Mouse (Mus musculus) mouse trophoblast stem cell (cell line): Measurements from ENCODE around the gene Eef1akmt1.

Experiments
- in situ Hi-C, 2 experiments: fragments of 300-500 bp; cut with MseI, MboI; formaldehyde crosslinking; loops; 2 replicates in 1 of 2; 3 replicates in 1 of 2; pipeline ENCODE4 v1.15.1; 2025

Eef1akmt1 gene

DNA sequence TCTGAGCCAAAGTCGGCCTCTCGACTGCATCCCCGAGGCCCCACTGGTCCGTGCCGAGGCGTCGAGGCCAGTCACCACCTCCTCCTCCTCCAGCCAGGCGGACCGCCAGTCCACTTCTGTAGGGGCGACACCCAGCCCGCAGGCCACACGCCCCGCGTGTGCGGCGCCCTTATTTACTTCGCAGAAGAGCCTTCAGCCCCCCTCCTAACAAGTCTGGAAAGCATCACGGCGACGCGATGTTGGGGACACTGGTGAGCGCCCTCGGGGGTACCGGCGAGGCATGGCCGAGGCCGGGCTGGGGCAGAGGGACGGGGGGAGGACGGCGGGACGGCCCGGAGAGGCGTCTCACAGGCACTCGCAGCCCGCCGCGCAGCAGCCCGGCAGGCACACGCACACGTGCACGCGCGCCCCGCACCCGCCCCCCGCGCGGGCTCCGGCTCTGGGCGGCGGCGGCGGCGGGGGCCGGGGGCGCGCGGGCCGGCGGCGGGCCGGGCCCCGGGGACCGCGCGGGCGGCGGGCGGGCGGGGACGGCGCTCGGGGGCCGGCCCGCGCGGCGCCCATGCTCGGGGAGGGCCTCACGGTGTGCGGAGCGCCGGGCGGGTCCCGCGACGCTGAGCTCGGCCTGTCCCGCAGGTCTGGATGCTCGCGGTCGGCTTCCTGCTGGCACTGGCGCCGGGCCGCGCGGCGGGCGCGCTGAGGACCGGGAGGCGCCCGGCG, 46.6 kb downstream of the Eef1akmt1 start, which contains the start of gene Il17d:
TSS of gene Il17d (plus strand) at position 107 of the 717 bp plus-strand sequence.
- in situ Hi-C loops = no loop called here

DNA sequence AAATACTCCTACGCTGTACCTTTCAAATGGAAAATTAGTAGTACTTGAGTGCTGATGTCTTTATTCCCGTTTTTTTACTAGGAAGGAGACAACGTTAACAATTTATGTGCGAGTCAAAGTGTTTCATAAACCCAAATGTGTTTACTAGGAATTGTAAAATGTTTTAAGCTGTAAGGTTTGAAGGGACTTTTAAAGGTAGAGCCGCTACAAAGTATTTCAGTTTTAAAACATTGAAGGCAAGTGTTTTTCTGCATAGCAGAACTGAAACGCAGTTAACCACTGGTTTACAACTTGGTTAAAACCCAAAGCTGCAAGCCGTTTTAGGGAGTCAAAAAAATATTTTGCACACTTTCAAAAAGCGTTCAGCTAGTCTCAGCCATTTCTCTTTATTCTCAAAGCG, 47.6 kb downstream of the Eef1akmt1 start:
- in situ Hi-C loops = no loop called here

DNA sequence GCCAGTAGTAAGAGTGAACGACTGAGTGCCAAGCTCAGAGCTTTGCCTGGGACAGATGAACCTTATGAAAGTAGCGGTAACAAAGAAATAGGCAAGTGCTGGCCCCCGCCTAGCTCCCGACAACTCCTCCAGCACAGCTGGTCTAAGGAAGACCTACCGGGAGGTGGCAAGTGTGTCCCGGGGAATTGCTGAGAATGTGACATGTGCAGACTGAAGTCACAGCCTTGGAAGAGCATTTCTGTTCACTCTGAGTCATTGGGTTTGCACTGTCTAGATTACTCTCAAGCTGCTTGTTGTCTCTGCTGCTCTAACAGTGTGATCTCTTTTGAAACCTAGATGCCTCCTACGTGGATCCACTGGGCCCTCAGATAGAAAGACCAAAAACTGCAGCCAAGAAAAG, 54.4 kb downstream of the Eef1akmt1 start:
- in situ Hi-C loops = no loop called here

DNA sequence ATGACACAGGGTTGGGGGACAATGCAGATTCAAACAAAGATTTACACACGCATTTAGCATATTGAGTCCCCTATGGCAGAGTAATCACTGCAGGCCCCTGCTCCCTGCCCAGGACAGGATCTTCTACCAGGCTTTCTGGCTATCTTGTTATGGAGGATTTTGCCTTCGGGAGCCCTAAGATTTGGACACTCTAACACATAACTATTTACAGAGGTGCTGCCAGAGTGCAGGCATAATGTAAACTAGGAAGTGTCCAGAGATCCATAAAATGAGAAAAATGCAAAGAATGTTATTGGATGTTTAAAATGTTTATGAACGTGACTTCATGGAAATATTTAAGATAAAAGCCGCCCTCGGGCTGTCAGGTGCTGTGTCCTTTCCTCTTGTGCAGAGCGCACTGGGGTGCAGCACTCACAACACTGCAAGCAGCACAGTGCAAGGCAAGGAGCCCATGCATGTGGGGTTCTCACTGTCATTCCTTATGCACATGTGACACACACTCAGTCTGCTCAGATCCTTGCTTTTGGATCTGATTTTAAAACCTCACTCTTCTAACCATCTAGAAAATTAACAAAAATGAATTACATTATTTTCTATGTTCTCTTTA, 56.2 kb downstream of the Eef1akmt1 start:
- in situ Hi-C loops = no loop called here

DNA sequence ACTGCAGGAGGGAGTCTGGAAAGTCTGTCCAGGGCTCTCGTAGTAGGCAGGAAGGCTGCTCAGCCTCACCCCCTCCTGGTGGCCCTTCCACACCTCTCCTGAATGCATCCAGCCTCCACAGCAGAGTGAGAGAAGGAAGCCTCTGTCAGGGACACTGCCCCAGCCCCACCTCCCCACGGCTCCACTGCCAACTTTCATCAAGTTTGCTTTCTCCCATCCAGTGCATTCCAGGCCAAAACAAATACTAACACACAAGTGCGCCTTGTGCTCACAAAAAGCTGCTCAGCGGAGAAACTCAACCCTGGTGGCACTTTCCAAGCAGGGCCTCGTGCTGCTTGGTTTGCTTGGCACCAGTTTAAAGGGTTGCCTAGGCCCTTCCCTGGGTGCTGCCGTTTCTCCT, 61.9 kb downstream of the Eef1akmt1 start:
- in situ Hi-C loops = no loop called here

DNA sequence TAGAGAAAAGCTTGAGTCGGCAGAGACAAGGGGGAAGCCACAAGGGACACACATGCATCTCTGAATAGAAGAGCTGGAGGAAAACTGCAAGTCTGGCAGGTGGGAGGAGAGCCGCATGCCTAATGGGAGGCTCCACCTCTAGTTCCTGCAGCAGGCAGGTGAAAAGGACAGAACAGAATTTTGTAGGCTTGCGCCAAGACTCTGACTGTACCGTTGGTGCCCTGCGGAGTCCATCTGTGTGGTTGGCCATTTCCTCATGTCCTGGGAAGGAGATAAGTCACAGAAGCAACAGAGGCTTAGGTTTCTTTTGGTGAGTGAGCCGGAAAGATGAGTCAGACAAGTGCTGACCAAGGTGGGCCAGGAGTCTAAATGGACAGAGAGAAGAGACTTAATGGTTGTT, 67.7 kb downstream of the Eef1akmt1 start:
- in situ Hi-C loops = no loop called here
